Mouse (Mus musculus) kidney, adult 11 months (tissue): ENCODE measurements at regions not wholly inside any gene's neighbourhood (a gene's known extent, or its start where the extent isn't known, plus 50 kb on each side); places are given as distances from the start of the nearest gene placed in this dataset.

ENCODE experiments used
- DNase-seq: peaks from one replicate; pipeline ENCODE4 v3.0.0; 2022

DNA sequence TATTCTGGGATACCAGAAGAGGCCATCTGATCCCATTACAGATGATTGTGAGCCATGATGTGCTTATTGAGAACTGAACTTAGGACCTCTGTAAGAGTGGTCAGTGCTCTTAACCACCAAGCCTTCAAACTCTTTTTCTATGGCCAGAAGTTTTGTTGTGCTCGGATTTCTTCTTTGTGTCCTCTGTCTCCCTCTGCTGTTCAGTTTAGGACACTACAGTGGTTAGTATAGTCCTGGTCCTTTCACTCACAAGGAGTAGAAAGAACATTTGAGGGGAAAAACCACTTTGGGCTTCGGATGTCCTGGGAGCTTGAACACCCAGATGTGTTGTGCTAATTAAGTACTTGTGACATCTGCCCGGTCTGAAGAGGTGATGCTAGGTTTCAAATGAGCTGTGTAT, 310.4 kb upstream of the Stxbp6 start:
- DNase-seq = no peak
